In the genomic region with DNA sequence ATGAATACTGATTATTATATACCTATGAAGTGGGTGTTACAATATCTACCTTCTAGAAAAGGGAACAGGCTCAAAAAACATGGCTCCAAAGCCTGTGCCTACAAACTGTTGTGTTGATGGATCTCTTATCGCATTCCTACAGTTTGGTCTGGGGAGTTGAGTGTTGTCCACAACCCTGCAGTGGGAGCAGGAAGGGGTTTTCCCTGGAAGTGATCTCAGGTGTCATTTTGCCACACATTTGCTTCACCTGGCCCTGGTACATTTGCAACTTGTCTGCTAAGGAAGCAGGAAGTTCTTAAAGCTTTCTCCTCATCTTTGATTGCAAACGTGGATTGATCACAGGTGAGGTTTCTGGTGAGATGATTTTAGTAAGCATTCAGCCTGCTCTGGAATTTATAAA, we compare ENCODE assay signal across 8 mouse cellular contexts. TPM values are rescaled to one million over a fixed set of nuclear protein-coding genes. Genes with fewer than 3 reads are reported as not detected.
DNase-seq lines count a peak whose midpoint lies in the region; ATAC-seq and TF ChIP-seq lines count a peak whose summit lies in the region.

No protein-coding gene starts in this region.

- H3K9me3 ChIP-seq in hindbrain, embryonic 13.5 days = no peaks in the 10 kb centered on the region
- no peaks in the 10 kb centered on the region for H3K9me3 ChIP-seq in hindbrain, embryonic 10.5 days
- H3K9me3 ChIP-seq in CH12.LX (replicated peaks; ENCODE audit: low read length) = no peaks in the 10 kb centered on the region
- H3K9me3 ChIP-seq in embryonic facial prominence, embryonic 15.5 days (replicated peaks) = no peaks in the 10 kb centered on the region
- H3K9me3 ChIP-seq in liver, postnatal 0 days (ENCODE audit: low read length) = no peaks in the 10 kb centered on the region

- H3K36me3 ChIP-seq in hindbrain, embryonic 13.5 days = no peaks in the 10 kb centered on the region
- no peaks in the 10 kb centered on the region for H3K36me3 ChIP-seq in hindbrain, embryonic 10.5 days
- peaks cover 0 to 6% of the 10 kb centered on the region in 2 experiments for H3K36me3 ChIP-seq in CH12.LX (replicated peaks in 1 of 2; ENCODE audit: control insufficient read depth in 1 of 2, insufficient read depth in 1 of 2, low read length in 1 of 2)
- no peaks in the 10 kb centered on the region for H3K36me3 ChIP-seq in embryonic facial prominence, embryonic 15.5 days
- no peaks in the 10 kb centered on the region for H3K36me3 ChIP-seq in liver, postnatal 0 days (replicated peaks; ENCODE audit: insufficient read depth, low read length)

- in situ Hi-C loops in CH12.LX (cut with MboI; ENCODE audit: low pct_ligation_motif_present, low pct_unique_long_range_greater_than_20kb, low sequenced_read_pairs) = no loop called here

- TF ChIP-seq RAD21 in CH12.LX (IDR thresholded peaks at IDR 0.05; ENCODE audit: low read depth, low read length) = no peak

- no peak overlapping the region for H3K9ac ChIP-seq in hindbrain, embryonic 13.5 days
- peak overlapping the region; percentile 51; the same call in 1 of the 2 replicates for H3K9ac ChIP-seq in CH12.LX (ENCODE audit: insufficient read depth, low read depth)
- H3K9ac ChIP-seq in embryonic facial prominence, embryonic 15.5 days = no peak overlapping the region
- H3K9ac ChIP-seq in liver, postnatal 0 days (replicated peaks) = 0 out of 2 replicates have a peak overlapping the region, but pooled peaks have one; percentile 30

- peaks cover 31% of the 10 kb centered on the region for H3K79me2 ChIP-seq in CH12.LX (replicated peaks; ENCODE audit: control insufficient read depth, extremely low read depth, insufficient read depth, poor library complexity, severe bottlenecking)

- no peak for ATAC-seq in hindbrain, embryonic 13.5 days (ENCODE audit: low FRiP score)
- no peak for ATAC-seq in embryonic facial prominence, embryonic 15.5 days (ENCODE audit: insufficient number of reproducible peaks, low FRiP score, low TSS enrichment, low read depth)
- ATAC-seq in liver, postnatal 0 days = no peak
- no peak for ATAC-seq in frontal cortex, adult (ENCODE audit: low TSS enrichment)

- H3K4me3 ChIP-seq in hindbrain, embryonic 13.5 days = no peak overlapping the region; the same call in 1 of the 2 replicates
- H3K4me3 ChIP-seq in hindbrain, embryonic 10.5 days = no peak overlapping the region
- peak overlapping the region; percentile 52 to 93 (median 87) for H3K4me3 ChIP-seq in CH12.LX (replicated peaks in 1 of 3; ENCODE audit: low read depth in 2 of 3, low read length in 2 of 3, poor library complexity in 1 of 3)
- peak overlapping the region; percentile 15 for H3K4me3 ChIP-seq in embryonic facial prominence, embryonic 15.5 days (replicated peaks)
- H3K4me3 ChIP-seq in liver, postnatal 0 days (ENCODE audit: low read depth, low read length) = peak overlapping the region; percentile 82

- TF ChIP-seq POLR2A in CH12.LX (IDR thresholded peaks at IDR 0.05; ENCODE audit: low read depth, low read length) = no peak

- no peak for TF ChIP-seq CTCF in CH12.LX (conservative IDR thresholded peaks at IDR 0.05 in 1 of 2, IDR thresholded peaks at IDR 0.05 in 1 of 2; ENCODE audit: low read depth in 2 of 2, low read length in 2 of 2)
- TF ChIP-seq CTCF in liver, postnatal 0 days (IDR thresholded peaks at IDR 0.05; ENCODE audit: low read depth) = no peak

- WGBS in hindbrain, embryonic 13.5 days = 67% methylated on average over 2 of the region's 2 CpGs
- 49% methylated on average over 2 of the region's 2 CpGs for WGBS in hindbrain, embryonic 10.5 days
- WGBS in embryonic facial prominence, embryonic 15.5 days = 43% methylated on average over 2 of the region's 2 CpGs
- 46% methylated on average over 2 of the region's 2 CpGs for WGBS in liver, postnatal 0 days (ENCODE audit: insufficient replicate concordance)

- dilution Hi-C loops in CH12.LX (cut with MboI; ENCODE audit: extremely low pct_ligation_motif_present, extremely low pct_unique_long_range_greater_than_20kb, low sequenced_read_pairs) = no loop called here

- peak overlapping the region; percentile 90 for H3K4me2 ChIP-seq in hindbrain, embryonic 13.5 days
- H3K4me2 ChIP-seq in CH12.LX (ENCODE audit: insufficient read depth, low read depth, poor library complexity, severe bottlenecking) = peak overlapping the region; percentile 98
- H3K4me2 ChIP-seq in embryonic facial prominence, embryonic 15.5 days (replicated peaks) = peak overlapping the region; percentile 51
- peak overlapping the region; percentile 83 for H3K4me2 ChIP-seq in liver, postnatal 0 days (ENCODE audit: low read depth, low read length)

- H3K27ac ChIP-seq in hindbrain, embryonic 13.5 days = no peak overlapping the region
- no peak overlapping the region for H3K27ac ChIP-seq in hindbrain, embryonic 10.5 days
- H3K27ac ChIP-seq in CH12.LX (ENCODE audit: insufficient read depth, low read depth) = no peak overlapping the region
- H3K27ac ChIP-seq in embryonic facial prominence, embryonic 15.5 days (replicated peaks) = no peak overlapping the region
- H3K27ac ChIP-seq in liver, postnatal 0 days (ENCODE audit: low read depth) = peak overlapping the region; percentile 44; the same call in 1 of the 2 replicates

- H3K4me1 ChIP-seq in hindbrain, embryonic 13.5 days (replicated peaks) = peaks cover 25% of the 10 kb centered on the region
- peaks cover 27% of the 10 kb centered on the region for H3K4me1 ChIP-seq in hindbrain, embryonic 10.5 days (replicated peaks)
- peaks cover 8 to 30% of the 10 kb centered on the region in 2 experiments; a peak in 3 of 4 replicates for H3K4me1 ChIP-seq in CH12.LX (ENCODE audit: control insufficient read depth in 1 of 2, insufficient read depth in 2 of 2)
- peaks cover 21% of the 10 kb centered on the region for H3K4me1 ChIP-seq in embryonic facial prominence, embryonic 15.5 days
- peaks cover 10% of the 10 kb centered on the region; the same call in 1 of the 2 replicates for H3K4me1 ChIP-seq in liver, postnatal 0 days (ENCODE audit: insufficient read depth)

- TF ChIP-seq EP300 in CH12.LX (IDR thresholded peaks at IDR 0.05; ENCODE audit: low read length) = no peak
- no peak for TF ChIP-seq EP300 in liver, postnatal 0 days (IDR thresholded peaks at IDR 0.05; ENCODE audit: low read depth)

- no peak for DNase-seq in hindbrain, embryonic 10.5 days (ENCODE audit: low spot score)
- DNase-seq in CH12.LX (ENCODE audit: extremely low read depth) = no peak
- no peak for DNase-seq in liver, postnatal 0 days
- no peak for DNase-seq in right cerebral cortex, adult 2 months (ENCODE audit: low spot score in 2 of 2)
- no peak for DNase-seq in layer of hippocampus, adult 9-10 months (ENCODE audit: low spot score)

- no peaks in the 10 kb centered on the region for H3K27me3 ChIP-seq in hindbrain, embryonic 13.5 days
- H3K27me3 ChIP-seq in hindbrain, embryonic 10.5 days (ENCODE audit: insufficient read depth, poor library complexity, severe bottlenecking) = peaks cover 4% of the 10 kb centered on the region; the same call in 1 of the 2 replicates
- peaks cover 2% of the 10 kb centered on the region for H3K27me3 ChIP-seq in CH12.LX (replicated peaks)
- H3K27me3 ChIP-seq in embryonic facial prominence, embryonic 15.5 days = no peaks in the 10 kb centered on the region
- no peaks in the 10 kb centered on the region; the same call in 1 of the 2 replicates for H3K27me3 ChIP-seq in liver, postnatal 0 days (ENCODE audit: insufficient read depth, low read length)

TF ChIP-seq in CH12.LX, 34 proteins besides CTCF, POLR2A, EP300 and RAD21:
- TF ChIP-seq ELF1 (IDR thresholded peaks at IDR 0.05; ENCODE audit: low read depth, low read length) (0 out of 2 replicates have a peak, but pooled peaks have one; percentile 18), NELFE (IDR thresholded peaks at IDR 0.05; ENCODE audit: low read depth, low read length) (no peak)

RNA-seq across cellular contexts. Expression of a gene that starts 1.7 kb away (rescaled TPM):
- 19.9 and 22.6 TPM in 2 replicates for polyA plus RNA-seq in hindbrain, embryonic 13.5 days (2015; fragmentation: Nextera tagmentation; extraction: Ambion mirVana)
- polyA plus RNA-seq in hindbrain, embryonic 10.5 days (2016; fragmentation: Nextera tagmentation; extraction: Ambion mirVana) = 22.8 and 24.5 TPM in 2 replicates
- total RNA-seq in CH12.LX (2012; rRNA removed) = 6.5 and 7.6 TPM in 2 replicates
- total RNA-seq in CH12.LX (2014; rRNA removed) = 3.5 and 3.8 TPM in 2 replicates
- 5.7 and 6.3 TPM in 2 replicates for polyA plus RNA-seq in CH12.LX (2012; ENCODE audit: insufficient read length, low read depth)
- 36.4 and 37.8 TPM in 2 replicates for polyA plus RNA-seq in embryonic facial prominence, embryonic 15.5 days (2015; fragmentation: Nextera tagmentation; extraction: Ambion mirVana)
- polyA plus RNA-seq in liver, postnatal 0 days (2015; fragmentation: Nextera tagmentation; extraction: Ambion mirVana) = 7.9 and 11.7 TPM in 2 replicates

Comparison
In these comparisons a context has a peak if more than half of its experiments do, and no peak if none do; other contexts are left out.
1. H3K4me3 ChIP-seq: peak in CH12.LX (3 of 3), embryonic facial prominence, embryonic 15.5 days (single experiment) and liver, postnatal 0 days (single experiment); none in hindbrain, embryonic 13.5 days (single experiment) and hindbrain, embryonic 10.5 days (single experiment).
2. H3K9ac ChIP-seq: peak in CH12.LX (single experiment) and liver, postnatal 0 days (single experiment); none in hindbrain, embryonic 13.5 days (single experiment) and embryonic facial prominence, embryonic 15.5 days (single experiment).
3. Peak in every context shown above with its lines, with median percentiles within 50 percentile points of each other: H3K4me2 ChIP-seq.